Mouse (Mus musculus) MEL (cell line): ENCODE measurements around the gene Mthfd1l.

Experiments used
- CHD1 ChIP-seq: IDR thresholded peaks from 2 replicates; pipeline ENCODE4 v1.6.1; 2012; ENCODE audit warnings: low read depth, mild to moderate bottlenecking, inconsistent platforms, low read length, improper control_type of control experiment
- CTCF ChIP-seq, 3 experiments: IDR thresholded peaks in 2 of 3; conservative IDR thresholded peaks in 1 of 3; 2 replicates each; pipeline ENCODE4 v1.5.1; 2011 to 2012; ENCODE audit warnings: low read length in 3 of 3, low read depth in 2 of 3, mild to moderate bottlenecking in 2 of 3, improper control_type of control experiment in 1 of 3, inconsistent platforms in 1 of 3, mixed read lengths in 1 of 3, moderate library complexity in 1 of 3; ENCODE audit not compliant: control insufficient read depth in 1 of 3, insufficient read depth in 1 of 3, poor library complexity in 1 of 3, severe bottlenecking in 1 of 3
- ETS1 ChIP-seq: IDR thresholded peaks from 2 replicates; pipeline ENCODE4 v1.6.1; 2012; ENCODE audit warnings: low read depth, mild to moderate bottlenecking, inconsistent platforms, low read length, improper control_type of control experiment, moderate library complexity
- MEF2A ChIP-seq: IDR thresholded peaks from 2 replicates; pipeline ENCODE4 v1.6.1; 2014; ENCODE audit warnings: low read depth, mild to moderate bottlenecking, inconsistent platforms, low read length, improper control_type of control experiment; ENCODE audit not compliant: poor library complexity, insufficient replicate concordance, severe bottlenecking; ENCODE audit errors: extremely low read depth
- MYC ChIP-seq: IDR thresholded peaks from 2 replicates; pipeline ENCODE4 v1.6.1; 2011; ENCODE audit warnings: low read depth, mild to moderate bottlenecking, low read length, improper control_type of control experiment, moderate library complexity
- POLR2A ChIP-seq, 2 experiments: IDR thresholded peaks; 2 replicates each; pipeline ENCODE4 v1.6.1; 2011 to 2012; ENCODE audit warnings: low read length in 2 of 2, mild to moderate bottlenecking in 2 of 2, control low read depth in 1 of 2, improper control_type of control experiment in 1 of 2, low read depth in 1 of 2, moderate library complexity in 1 of 2; ENCODE audit not compliant: control insufficient read depth in 1 of 2, insufficient read depth in 1 of 2, poor library complexity in 1 of 2
- TAL1 ChIP-seq: IDR thresholded peaks from 2 replicates; pipeline ENCODE4 v1.6.1; 2012; ENCODE audit warnings: mild to moderate bottlenecking, inconsistent platforms, low read length, moderate library complexity, mixed read lengths
- UBTF ChIP-seq: IDR thresholded peaks from 2 replicates; pipeline ENCODE4 v1.6.1; 2012; ENCODE audit warnings: low read depth, mild to moderate bottlenecking, inconsistent platforms, low read length, improper control_type of control experiment, moderate library complexity, borderline replicate concordance; ENCODE audit not compliant: insufficient read depth
- USF1 ChIP-seq: IDR thresholded peaks from 2 replicates; pipeline ENCODE4 v1.6.1; 2014; ENCODE audit warnings: low read depth, mild to moderate bottlenecking, inconsistent platforms, low read length, improper control_type of control experiment, moderate library complexity
- USF2 ChIP-seq, 2 experiments: IDR thresholded peaks; 2 replicates each; pipeline ENCODE4 v1.6.1; 2011 to 2012; ENCODE audit warnings: improper control_type of control experiment in 2 of 2, low read length in 2 of 2, borderline replicate concordance in 1 of 2, inconsistent platforms in 1 of 2, low read depth in 1 of 2, mild to moderate bottlenecking in 1 of 2; ENCODE audit not compliant: insufficient read depth in 1 of 2
- ZC3H11A ChIP-seq: IDR thresholded peaks from 2 replicates; pipeline ENCODE4 v1.6.1; 2012; ENCODE audit warnings: low read depth, mild to moderate bottlenecking, inconsistent platforms, low read length, improper control_type of control experiment
- ZKSCAN1 ChIP-seq: IDR thresholded peaks from 2 replicates; pipeline ENCODE4 v1.6.1; 2012; ENCODE audit warnings: low read depth, mild to moderate bottlenecking, inconsistent platforms, low read length, improper control_type of control experiment, moderate library complexity
- ZMIZ1 ChIP-seq: IDR thresholded peaks from 2 replicates; pipeline ENCODE4 v1.6.1; 2012; ENCODE audit warnings: low read depth, mild to moderate bottlenecking, inconsistent platforms, low read length, improper control_type of control experiment, moderate library complexity

DNA sequence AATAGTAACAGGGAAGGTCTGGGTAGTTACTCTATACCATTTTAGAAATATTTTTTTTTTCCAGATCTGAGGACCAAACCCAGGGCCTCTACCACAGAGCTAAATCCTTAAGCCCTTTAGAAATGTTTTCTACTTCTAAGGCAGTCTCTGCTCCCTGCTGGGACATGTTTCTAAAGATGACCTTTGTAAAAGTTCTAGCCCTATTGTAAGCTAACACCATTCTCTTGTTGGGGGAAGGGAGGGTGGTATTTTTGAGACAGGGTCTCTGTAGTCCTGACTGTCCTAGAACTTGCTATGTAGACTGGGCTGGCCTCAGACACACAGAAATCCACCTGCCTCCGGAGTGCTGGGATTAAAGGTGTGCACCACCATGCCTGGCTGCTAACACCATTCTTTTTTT lies 170.5 kb downstream of the Mthfd1l start:
- TF ChIP-seq TAL1 (no peak), ZMIZ1 (no peak), UBTF (no peak), MYC (no peak), POLR2A (IDR thresholded peaks at IDR 0.05; ENCODE audit: control insufficient read depth in 1 of 2, insufficient read depth in 1 of 2, low read depth in 1 of 2, low read length in 2 of 2, poor library complexity in 1 of 2) (no peak), USF2 (IDR thresholded peaks at IDR 0.05; ENCODE audit: borderline replicate concordance in 1 of 2, insufficient read depth in 1 of 2, low read depth in 1 of 2, low read length in 2 of 2) (no peak), CTCF (IDR thresholded peaks at IDR 0.05 in 2 of 3, conservative IDR thresholded peaks at IDR 0.05 in 1 of 3; ENCODE audit: control insufficient read depth in 1 of 3, insufficient read depth in 1 of 3, low read depth in 2 of 3, low read length in 3 of 3, poor library complexity in 1 of 3, severe bottlenecking in 1 of 3) (no peak), USF1 (no peak), CHD1 (no peak), ZC3H11A (no peak), ETS1 (no peak), MEF2A (no peak), ZKSCAN1 (no peak)
